Mouse (Mus musculus): ENCODE measurements around the gene Pttg1ip. TPM values are rescaled to one million over a fixed set of nuclear protein-coding genes. Genes with fewer than 3 reads are reported as not detected.

Pttg1ip gene
- polyA plus RNA-seq, 1 experiment from 2014 or later, result 210 TPM

DNA sequence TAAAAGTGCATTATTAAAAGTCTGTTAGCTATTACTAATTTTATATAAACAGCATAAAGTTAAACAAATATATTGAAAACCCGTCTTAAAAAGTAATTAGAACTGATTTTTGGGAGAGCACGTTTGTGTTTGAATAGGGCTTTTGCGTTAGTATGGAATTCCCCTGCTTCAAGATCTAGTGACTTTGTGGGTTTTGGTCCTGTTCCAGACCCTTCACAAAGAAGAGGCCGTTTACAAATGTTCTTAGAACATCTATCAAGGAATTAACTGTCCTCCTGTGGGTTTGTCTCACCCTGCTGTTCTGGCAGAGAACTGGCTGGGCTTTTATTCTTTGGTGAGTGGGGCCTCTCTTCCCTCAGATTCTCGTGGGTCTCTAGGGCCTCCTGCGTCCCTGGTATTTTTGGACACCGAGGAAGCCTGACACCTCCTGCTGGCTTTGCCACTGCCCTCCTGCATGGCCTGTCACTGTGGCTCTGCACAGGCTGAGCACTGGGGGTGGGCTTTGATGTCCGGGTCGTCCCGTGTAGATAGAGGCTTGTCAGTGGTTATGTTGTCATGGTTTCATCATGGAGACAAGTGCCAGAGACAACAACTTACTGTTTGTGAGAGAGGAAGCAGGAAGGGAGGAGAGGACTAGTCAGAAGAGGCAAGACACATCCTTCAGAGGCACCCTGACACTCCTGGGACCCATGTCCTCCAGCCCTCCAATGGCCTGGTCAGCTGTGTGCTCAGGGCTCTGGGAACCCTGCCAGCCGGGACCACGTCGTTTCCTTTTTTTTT, 53.1 kb downstream of the Pttg1ip start:
- H3K36me3 ChIP-seq (ENCODE audit: insufficient read depth, low read length), result peaks cover 28% of the 10 kb centered on the region
- ATAC-seq (replicated peaks; ENCODE audit: low FRiP score, low read depth) (0 out of 2 replicates have a peak, but pooled peaks have one; percentile 43), DNase-seq (ENCODE audit: low spot score) (peak; percentile 56)
- H3K4me1 ChIP-seq (replicated peaks; ENCODE audit: insufficient read depth, low read length), result no peaks in the 10 kb centered on the region
- no peak overlapping the region for H3K4me2 ChIP-seq (ENCODE audit: low read length)
- WGBS, result 50% methylated on average over 13 of the region's 13 CpGs
- H3K27ac ChIP-seq, result no peak overlapping the region
- no peak for TF ChIP-seq CTCF (IDR thresholded peaks at IDR 0.05; ENCODE audit: low read depth)
- H3K4me3 ChIP-seq (replicated peaks; ENCODE audit: low read depth, low read length), result no peak overlapping the region
- no peaks in the 10 kb centered on the region for H3K27me3 ChIP-seq (ENCODE audit: insufficient read depth, low read length)
- H3K9me3 ChIP-seq (replicated peaks; ENCODE audit: low read length), result no peaks in the 10 kb centered on the region
- H3K9ac ChIP-seq (ENCODE audit: low read depth, low read length), result no peak overlapping the region

DNA sequence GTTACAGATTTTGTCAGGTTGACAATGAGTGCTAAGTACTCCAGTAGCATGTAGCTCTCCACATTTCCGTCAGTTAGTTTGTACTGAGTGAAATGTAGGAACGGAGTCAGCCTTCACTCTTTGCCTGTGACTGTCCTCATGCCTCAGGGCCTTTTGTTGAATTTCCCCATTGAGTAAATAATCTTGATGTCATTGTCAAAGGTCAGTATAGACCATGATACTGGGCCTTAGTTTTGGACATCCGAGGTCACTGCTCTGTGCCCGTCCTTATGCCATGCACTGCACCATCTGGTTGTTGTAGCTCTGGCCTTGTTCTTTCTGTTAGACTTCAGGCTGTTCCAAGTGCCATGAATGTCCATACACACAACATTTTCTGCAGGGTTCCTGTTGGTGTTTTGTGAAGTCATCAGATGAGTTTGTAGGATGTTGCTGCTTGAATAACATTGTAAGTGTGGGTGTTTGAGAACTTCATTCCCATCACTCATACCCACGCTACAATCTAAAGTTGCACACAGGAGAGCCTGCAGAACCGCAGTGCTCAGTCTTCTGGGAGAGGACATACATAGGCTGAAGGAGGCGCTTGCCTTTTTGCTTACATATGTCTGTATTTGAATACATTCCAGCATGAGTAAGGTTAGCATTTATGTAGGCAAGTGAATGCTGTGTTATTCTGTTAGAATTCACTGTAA, 54.9 kb downstream of the Pttg1ip start:
- no peak for TF ChIP-seq CTCF (IDR thresholded peaks at IDR 0.05; ENCODE audit: low read depth)
- no peak for ATAC-seq (replicated peaks; ENCODE audit: low FRiP score, low read depth)

DNA sequence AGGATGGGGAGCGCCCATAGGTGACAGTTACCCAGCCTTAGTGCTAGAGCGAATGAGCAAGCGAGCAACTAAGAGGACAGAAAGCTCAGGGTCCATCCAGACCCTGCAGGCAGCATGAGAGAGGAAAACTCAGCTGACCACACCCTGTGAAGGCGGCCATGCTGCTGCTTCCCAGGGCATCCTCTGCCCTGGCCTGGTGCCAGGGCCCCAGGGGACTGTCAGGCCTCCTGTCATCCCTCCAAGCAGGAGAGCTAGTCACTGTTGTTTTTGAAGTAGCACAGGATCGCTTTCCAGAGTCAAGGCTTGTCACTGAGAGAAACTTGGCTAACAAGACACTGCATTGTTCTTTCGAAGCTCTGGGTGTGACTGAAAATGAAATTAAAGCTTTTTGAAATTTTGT, 57.4 kb downstream of the Pttg1ip start:
- Histone ChIP-seq H3K27me3 (ENCODE audit: insufficient read depth, low read length) (no peaks in the 10 kb centered on the region), H3K36me3 (ENCODE audit: insufficient read depth, low read length) (peaks cover 45% of the 10 kb centered on the region), H3K9me3 (replicated peaks; ENCODE audit: low read length) (no peaks in the 10 kb centered on the region), H3K27ac (no peak overlapping the region), H3K4me2 (ENCODE audit: low read length) (no peak overlapping the region), H3K9ac (ENCODE audit: low read depth, low read length) (no peak overlapping the region), H3K4me3 (replicated peaks; ENCODE audit: low read depth, low read length) (no peak overlapping the region), H3K4me1 (replicated peaks; ENCODE audit: insufficient read depth, low read length) (no peaks in the 10 kb centered on the region)
- WGBS, result 75% methylated on average over 6 of the region's 6 CpGs
- no peak for TF ChIP-seq CTCF (IDR thresholded peaks at IDR 0.05; ENCODE audit: low read depth)
- DNase-seq (ENCODE audit: low spot score) (peak; percentile 20), ATAC-seq (replicated peaks; ENCODE audit: low FRiP score, low read depth) (no peak)

More for the DNA sequence above, 54.9 kb downstream of the Pttg1ip start:
- Histone ChIP-seq H3K9ac (ENCODE audit: low read depth, low read length) (no peak overlapping the region), H3K4me2 (ENCODE audit: low read length) (no peak overlapping the region), H3K9me3 (replicated peaks; ENCODE audit: low read length) (no peaks in the 10 kb centered on the region), H3K36me3 (ENCODE audit: insufficient read depth, low read length) (peaks cover 29% of the 10 kb centered on the region), H3K27me3 (ENCODE audit: insufficient read depth, low read length) (no peaks in the 10 kb centered on the region), H3K4me1 (replicated peaks; ENCODE audit: insufficient read depth, low read length) (no peaks in the 10 kb centered on the region), H3K27ac (no peak overlapping the region), H3K4me3 (replicated peaks; ENCODE audit: low read depth, low read length) (no peak overlapping the region)
- WGBS, result 94% methylated on average over 7 of the region's 7 CpGs
- DNase-seq (ENCODE audit: low spot score), result no peak

DNA sequence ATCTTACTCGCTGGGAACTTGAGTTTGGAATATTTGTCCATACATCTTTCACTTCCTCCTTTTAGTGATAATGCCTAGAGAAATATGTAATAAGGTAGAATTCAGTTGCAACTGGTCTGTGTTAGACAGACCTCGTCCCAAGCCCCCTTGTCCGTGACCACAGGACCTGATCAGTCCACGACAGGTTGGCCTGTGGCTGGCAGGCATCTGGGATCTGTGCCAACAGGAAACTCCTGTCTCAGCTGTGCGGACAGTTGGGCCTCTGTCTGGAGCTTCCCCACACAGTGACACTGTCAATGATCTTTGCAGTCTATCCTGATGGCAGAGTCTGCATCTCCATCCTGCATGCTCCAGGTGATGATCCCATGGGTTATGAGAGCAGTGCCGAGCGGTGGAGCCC, 61.6 kb downstream of the Pttg1ip start:
- peaks cover 55% of the 10 kb centered on the region for H3K36me3 ChIP-seq (ENCODE audit: insufficient read depth, low read length)
- no peaks in the 10 kb centered on the region for H3K27me3 ChIP-seq (ENCODE audit: insufficient read depth, low read length)
- H3K9me3 ChIP-seq (replicated peaks; ENCODE audit: low read length), result no peaks in the 10 kb centered on the region
- no peak for DNase-seq (ENCODE audit: low spot score)
- H3K9ac ChIP-seq (ENCODE audit: low read depth, low read length), result no peak overlapping the region
- no peak overlapping the region for H3K4me3 ChIP-seq (replicated peaks; ENCODE audit: low read depth, low read length)
- no peak for TF ChIP-seq CTCF (IDR thresholded peaks at IDR 0.05; ENCODE audit: low read depth)
- WGBS, result 68% methylated on average over 7 of the region's 7 CpGs
- H3K27ac ChIP-seq, result no peak overlapping the region
- H3K4me2 ChIP-seq (ENCODE audit: low read length), result no peak overlapping the region
- ATAC-seq (replicated peaks; ENCODE audit: low FRiP score, low read depth), result no peak
- H3K4me1 ChIP-seq (replicated peaks; ENCODE audit: insufficient read depth, low read length), result no peaks in the 10 kb centered on the region

DNA sequence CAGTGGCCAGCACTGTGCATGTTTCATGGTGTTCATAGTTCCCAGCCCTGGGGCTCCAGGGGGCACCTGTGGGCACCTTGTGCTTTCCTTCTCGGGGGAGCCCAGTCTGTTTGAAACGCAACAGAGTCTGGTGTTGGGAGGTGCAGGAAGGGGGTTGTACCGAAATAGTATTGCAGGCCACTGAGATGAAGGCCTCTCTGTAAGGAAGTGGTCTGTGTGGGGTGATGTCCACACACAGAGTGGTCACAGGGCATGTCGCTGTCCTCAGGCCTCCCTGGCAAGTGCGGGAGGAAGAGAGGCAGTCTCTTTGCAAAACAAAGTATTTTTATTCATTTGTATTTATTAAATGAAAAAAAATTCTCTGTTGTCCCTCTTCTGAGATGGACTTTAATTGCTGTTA, 64.1 kb downstream of the Pttg1ip start:
- DNase-seq (ENCODE audit: low spot score), result no peak
- no peak overlapping the region for H3K27ac ChIP-seq
- no peak for ATAC-seq (replicated peaks; ENCODE audit: low FRiP score, low read depth)
- H3K4me1 ChIP-seq (replicated peaks; ENCODE audit: insufficient read depth, low read length), result no peaks in the 10 kb centered on the region
- no peak overlapping the region for H3K4me3 ChIP-seq (replicated peaks; ENCODE audit: low read depth, low read length)
- no peaks in the 10 kb centered on the region for H3K27me3 ChIP-seq (ENCODE audit: insufficient read depth, low read length)
- H3K9me3 ChIP-seq (replicated peaks; ENCODE audit: low read length), result no peaks in the 10 kb centered on the region
- 90% methylated on average over 5 of the region's 5 CpGs for WGBS
- H3K36me3 ChIP-seq (ENCODE audit: insufficient read depth, low read length), result peaks cover 48% of the 10 kb centered on the region
- H3K4me2 ChIP-seq (ENCODE audit: low read length), result no peak overlapping the region
- no peak overlapping the region for H3K9ac ChIP-seq (ENCODE audit: low read depth, low read length)
- TF ChIP-seq CTCF (IDR thresholded peaks at IDR 0.05; ENCODE audit: low read depth), result no peak

DNA sequence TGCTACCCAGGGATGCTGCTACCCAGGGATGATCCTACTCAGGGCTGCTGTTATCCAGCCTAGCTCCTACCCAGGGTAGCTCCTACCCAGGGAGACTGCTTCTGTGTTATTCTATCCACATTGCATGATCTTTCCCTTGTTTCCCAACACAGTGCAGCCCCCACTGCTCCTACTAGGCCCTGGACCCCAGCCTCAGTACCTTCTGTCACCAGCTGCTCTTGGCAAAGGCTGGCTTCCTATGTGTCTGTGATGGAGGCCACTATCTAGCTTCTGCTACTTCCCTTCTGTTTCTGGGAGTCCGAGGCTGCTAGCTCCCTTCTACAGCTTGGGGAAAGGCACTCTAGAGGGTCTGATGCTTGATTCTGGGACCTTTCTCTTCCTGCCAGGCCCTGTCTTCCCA, 65.9 kb downstream of the Pttg1ip start:
- Histone ChIP-seq H3K9me3 (replicated peaks; ENCODE audit: low read length) (no peaks in the 10 kb centered on the region), H3K27me3 (ENCODE audit: insufficient read depth, low read length) (no peaks in the 10 kb centered on the region), H3K36me3 (ENCODE audit: insufficient read depth, low read length) (peaks cover 35% of the 10 kb centered on the region), H3K9ac (ENCODE audit: low read depth, low read length) (no peak overlapping the region), H3K27ac (no peak overlapping the region), H3K4me2 (ENCODE audit: low read length) (no peak overlapping the region), H3K4me3 (replicated peaks; ENCODE audit: low read depth, low read length) (no peak overlapping the region), H3K4me1 (replicated peaks; ENCODE audit: insufficient read depth, low read length) (no peaks in the 10 kb centered on the region)
- DNase-seq (ENCODE audit: low spot score) (no peak), ATAC-seq (replicated peaks; ENCODE audit: low FRiP score, low read depth) (no peak)
- no peak for TF ChIP-seq CTCF (IDR thresholded peaks at IDR 0.05; ENCODE audit: low read depth)
- WGBS, result 84% methylated on average over 1 of the region's 1 CpGs

Measured in kidney, postnatal 0 days (tissue).